Mouse (Mus musculus): ENCODE measurements at regions not wholly inside any gene's neighbourhood (a gene's known extent, or its start where the extent isn't known, plus 50 kb on each side); places are given as distances from the start of the nearest gene placed in this dataset.

DNA sequence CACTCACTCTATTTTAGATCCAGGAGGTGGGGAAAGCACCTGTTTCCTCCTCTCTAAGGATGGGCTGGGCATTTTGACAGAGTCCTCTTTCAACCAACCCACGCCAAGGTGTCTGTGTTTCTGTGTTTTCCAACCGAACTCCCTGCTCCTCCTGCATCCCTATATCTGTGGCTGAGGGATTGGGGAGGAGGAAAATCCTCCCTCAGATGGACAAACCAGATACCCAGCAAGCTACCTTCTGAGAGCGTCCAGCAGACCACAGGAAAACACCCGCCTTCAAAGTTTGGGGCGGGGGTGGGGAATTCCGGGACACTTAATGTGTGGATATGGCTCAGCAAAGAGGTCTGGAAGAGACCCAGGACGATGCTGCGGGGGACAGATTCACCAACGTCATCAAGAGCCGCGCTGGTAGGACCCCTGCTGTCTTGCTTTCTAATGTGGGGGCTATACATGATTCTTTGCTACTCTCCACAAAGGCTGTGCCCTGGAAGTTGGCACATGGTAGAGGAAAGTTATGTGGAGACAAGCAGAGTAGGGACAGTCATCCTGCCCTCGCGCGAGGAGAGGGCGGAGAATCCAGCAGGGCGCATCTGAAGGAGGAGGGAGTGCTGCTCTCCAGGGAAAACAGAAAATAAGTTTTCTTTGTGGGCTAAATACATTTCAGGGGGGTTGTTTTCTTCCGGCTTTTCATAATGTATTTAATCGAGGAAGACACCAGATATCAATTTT lies 637.7 kb upstream of the Dmd start:
- TF ChIP-seq CTCF (IDR thresholded peaks at IDR 0.05; ENCODE audit: low read depth, low read length) (no peak), EP300 (IDR thresholded peaks at IDR 0.05; ENCODE audit: insufficient read depth, low read depth, low read length) (no peak)

Data from ES-Bruce4 (cell line).